Mouse (Mus musculus) cerebellum, adult 2 months (tissue): ENCODE data around the gene Igf1r.

Source experiments
- CTCF ChIP-seq: fragments of 200-500 bp; IDR thresholded peaks from 2 replicates; pipeline ENCODE4 v1.5.1; 2011; ENCODE audit warnings: low read depth, mild to moderate bottlenecking, control low read depth, low read length, moderate library complexity, borderline replicate concordance; ENCODE audit not compliant: insufficient read depth
- POLR2A ChIP-seq: fragments of 200-500 bp; IDR thresholded peaks from 2 replicates; pipeline ENCODE4 v1.6.1; 2011; ENCODE audit warnings: low read length, control low read depth, borderline replicate concordance; ENCODE audit not compliant: insufficient read depth

- no peak for TF ChIP-seq POLR2A
- TF ChIP-seq CTCF: no peak
These were observed 279.9 kb downstream of the Igf1r start for GRCm38 (mm10) chr7:68232521-68232920.
